Mouse (Mus musculus) myocyte (in vitro differentiated cells): ENCODE data around the gene Hspbp1.

Source experiments
- POLR2A ChIP-seq: IDR thresholded peaks from one replicate; pipeline ENCODE4 v1.6.1; 2011; ENCODE audit warnings: low read depth, mild to moderate bottlenecking, control low read depth, moderate library complexity; ENCODE audit not compliant: insufficient read length
- USF1 ChIP-seq: IDR thresholded peaks from one replicate; pipeline ENCODE4 v1.6.1; 2011; ENCODE audit warnings: low read depth, mild to moderate bottlenecking, control low read depth, moderate library complexity

- TF ChIP-seq POLR2A: no peak
- no peak for TF ChIP-seq USF1
These were observed 43.7 kb downstream of the Hspbp1 start for GRCm38 (mm10) chr7:4641155-4641554.
